Mouse (Mus musculus): ENCODE results near the gene Dusp13. TPM values are rescaled to one million over a fixed set of nuclear protein-coding genes. Genes with fewer than 3 reads are reported as not detected.

Dusp13 gene
- not detected in 3 replicates for total RNA-seq (2017)

GRCm38 (mm10) chr14:21750881-21751542 lies at the start of gene Dusp13:
TSS of gene Dusp13 (minus strand) at chr14:21751181.
- peak; percentile 51 for ATAC-seq (replicated peaks; ENCODE audit: insufficient number of reproducible peaks, low FRiP score, low TSS enrichment, poor library complexity, severe bottlenecking)

- no peak for ATAC-seq (replicated peaks; ENCODE audit: insufficient number of reproducible peaks, low FRiP score, low TSS enrichment, poor library complexity, severe bottlenecking)
Measured at GRCm38 (mm10) chr14:21800641-21801040, 49.7 kb upstream of the Dusp13 start.

GRCm38 (mm10) chr14:21792250-21792649 lies 41.3 kb upstream of the Dusp13 start:
- ATAC-seq (replicated peaks; ENCODE audit: insufficient number of reproducible peaks, low FRiP score, low TSS enrichment, poor library complexity, severe bottlenecking), result no peak

DNA sequence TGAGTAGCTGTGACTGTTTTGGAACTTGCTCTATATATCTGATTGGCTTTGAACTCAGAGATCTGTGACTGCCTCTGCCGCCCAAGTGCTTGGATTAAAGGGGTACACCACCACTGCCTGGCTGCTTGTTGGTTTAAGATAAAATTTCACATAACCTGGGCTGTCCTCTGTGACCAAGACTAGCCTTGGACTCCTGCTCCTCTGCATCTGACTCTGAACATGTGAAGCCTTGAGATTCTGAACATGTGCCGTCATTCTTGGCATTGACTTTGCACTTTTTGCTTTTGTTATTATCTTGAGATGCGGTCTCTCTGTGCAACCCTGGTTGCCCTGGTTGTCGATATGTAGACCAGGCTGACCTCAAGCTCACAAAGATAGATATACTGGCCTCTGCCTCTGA lies 40.7 kb upstream of the Dusp13 start:
- no peak for ATAC-seq (replicated peaks; ENCODE audit: insufficient number of reproducible peaks, low FRiP score, low TSS enrichment, poor library complexity, severe bottlenecking)

DNA sequence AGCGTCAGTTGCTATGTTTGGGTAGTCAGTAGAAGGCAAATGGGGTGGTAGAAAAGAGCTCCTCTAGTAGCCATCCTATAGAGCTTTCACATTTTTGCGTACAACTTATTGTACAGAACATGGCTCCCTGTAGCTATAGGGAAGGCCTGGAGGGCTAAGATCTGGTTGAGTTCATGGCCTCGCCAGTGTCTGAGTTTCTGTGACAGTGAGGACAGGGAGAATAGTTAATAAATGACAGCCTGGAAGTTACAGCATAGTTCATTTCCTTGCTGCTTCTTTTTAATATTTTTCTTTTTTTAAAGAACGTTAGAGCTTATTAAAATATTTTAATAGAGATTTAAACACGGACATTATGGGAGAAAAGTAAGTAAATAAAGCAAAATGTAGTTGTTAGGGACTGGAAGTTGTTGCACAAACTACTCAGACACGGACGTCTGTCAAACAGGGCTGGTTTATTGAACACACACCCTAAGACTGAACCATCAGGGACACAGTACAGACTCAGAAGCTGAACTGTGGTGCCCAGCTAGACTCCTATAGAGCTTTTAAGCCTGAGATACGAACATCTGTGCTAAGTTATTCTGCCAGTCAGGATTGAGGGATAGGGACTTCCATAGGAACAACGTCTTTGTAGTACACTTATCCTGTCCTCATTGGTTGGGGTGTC lies 39.7 kb upstream of the Dusp13 start:
- no peak for ATAC-seq (replicated peaks; ENCODE audit: insufficient number of reproducible peaks, low FRiP score, low TSS enrichment, poor library complexity, severe bottlenecking)

GRCm38 (mm10) chr14:21788121-21788520 lies 37.1 kb upstream of the Dusp13 start:
- no peak for ATAC-seq (replicated peaks; ENCODE audit: insufficient number of reproducible peaks, low FRiP score, low TSS enrichment, poor library complexity, severe bottlenecking)

- no peak for ATAC-seq (replicated peaks; ENCODE audit: insufficient number of reproducible peaks, low FRiP score, low TSS enrichment, poor library complexity, severe bottlenecking)
Measured at GRCm38 (mm10) chr14:21787374-21787773, 36.4 kb upstream of the Dusp13 start.

GRCm38 (mm10) chr14:21786500-21786899 lies 35.5 kb upstream of the Dusp13 start:
- no peak for ATAC-seq (replicated peaks; ENCODE audit: insufficient number of reproducible peaks, low FRiP score, low TSS enrichment, poor library complexity, severe bottlenecking)

DNA sequence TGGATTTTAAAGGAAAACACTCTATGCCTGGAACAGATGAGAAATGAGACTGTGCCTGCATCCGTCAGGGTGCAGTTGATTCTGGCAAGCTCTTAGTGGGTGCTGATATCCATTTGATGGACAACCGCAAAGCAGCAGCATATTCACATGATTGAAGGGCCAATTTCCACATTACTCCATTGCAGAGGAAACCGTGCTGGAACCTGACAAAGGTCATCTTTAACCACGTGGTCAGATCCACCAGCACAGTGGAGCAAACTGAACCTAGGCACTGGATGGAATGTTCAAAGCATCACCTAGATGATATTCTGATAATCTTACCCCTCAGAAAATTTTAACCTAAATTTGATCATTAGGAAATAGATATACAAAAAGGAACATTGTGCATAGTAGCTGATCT lies 25.2 kb upstream of the Dusp13 start:
- ATAC-seq (replicated peaks; ENCODE audit: insufficient number of reproducible peaks, low FRiP score, low TSS enrichment, poor library complexity, severe bottlenecking), result no peak

DNA sequence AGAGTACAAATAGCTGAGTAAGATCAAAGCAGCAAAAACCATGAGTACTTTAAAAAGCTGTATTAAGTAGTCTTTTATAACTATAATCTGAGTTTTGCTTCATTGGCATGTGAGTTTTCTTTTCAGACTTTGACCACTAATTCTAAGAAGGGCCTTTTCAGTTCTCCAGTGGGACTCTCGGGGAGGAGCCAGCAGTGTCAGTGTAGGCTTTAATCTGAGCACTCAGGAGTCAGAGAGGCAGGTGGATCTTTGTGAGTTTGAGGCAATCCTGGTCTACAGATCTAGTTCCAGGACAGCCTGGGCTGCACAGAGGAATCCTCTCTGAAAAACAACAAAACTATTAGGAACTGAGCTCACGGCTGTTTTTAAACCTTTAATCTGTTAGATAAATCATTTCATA lies 23.0 kb upstream of the Dusp13 start:
- ATAC-seq (replicated peaks; ENCODE audit: insufficient number of reproducible peaks, low FRiP score, low TSS enrichment, poor library complexity, severe bottlenecking), result no peak

- ATAC-seq (replicated peaks; ENCODE audit: insufficient number of reproducible peaks, low FRiP score, low TSS enrichment, poor library complexity, severe bottlenecking), result no peak
Measured at GRCm38 (mm10) chr14:21772506-21773281, 21.7 kb upstream of the Dusp13 start.

DNA sequence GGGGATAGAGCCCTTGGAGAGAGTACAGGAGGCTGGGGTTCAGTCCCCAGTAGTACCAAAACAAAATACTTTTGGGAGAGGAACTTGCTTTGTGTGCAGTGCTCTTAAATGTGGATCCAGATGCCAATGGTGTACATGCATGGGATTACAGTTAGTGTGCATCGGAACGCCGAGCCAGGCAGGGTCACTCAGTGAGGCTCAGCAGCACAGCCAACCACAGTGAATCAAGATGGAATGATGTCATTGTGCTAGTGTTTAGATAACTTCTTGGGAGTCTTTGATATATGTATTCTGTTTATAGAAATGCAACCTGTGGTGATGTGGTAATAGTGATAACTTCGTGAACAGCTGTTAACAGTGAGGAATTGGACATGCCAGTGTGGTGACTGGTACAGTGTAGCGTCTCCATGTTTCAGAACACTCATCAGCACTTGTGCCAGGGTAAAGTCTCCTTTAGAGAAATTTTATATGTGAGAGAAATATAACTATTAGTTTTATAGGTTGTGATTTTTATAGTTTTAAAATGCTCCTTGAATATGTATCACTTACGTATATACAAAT lies 15.5 kb upstream of the Dusp13 start:
- ATAC-seq (replicated peaks; ENCODE audit: insufficient number of reproducible peaks, low FRiP score, low TSS enrichment, poor library complexity, severe bottlenecking), result no peak

- no peak for ATAC-seq (replicated peaks; ENCODE audit: insufficient number of reproducible peaks, low FRiP score, low TSS enrichment, poor library complexity, severe bottlenecking)
Measured at GRCm38 (mm10) chr14:21765754-21766397, 14.9 kb upstream of the Dusp13 start.

DNA sequence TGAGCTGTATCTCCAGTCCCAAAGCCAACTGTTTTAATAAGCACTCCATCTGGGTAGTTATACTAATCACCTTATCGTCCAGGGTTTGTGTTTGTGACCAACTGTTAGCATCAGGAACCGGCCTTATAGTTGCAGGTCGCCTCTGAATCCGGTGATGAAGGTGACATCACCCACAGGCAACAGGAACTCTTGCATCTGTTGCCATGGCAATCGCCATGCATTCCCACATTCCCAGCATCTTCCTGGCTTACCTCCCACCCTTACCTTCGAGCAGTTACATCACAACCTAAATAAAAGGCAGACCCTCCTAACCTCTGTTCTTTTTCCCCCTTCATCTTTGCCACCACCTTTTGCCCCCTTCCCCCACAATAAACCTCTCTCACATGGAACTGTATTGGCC lies 13.7 kb upstream of the Dusp13 start:
- no peak for ATAC-seq (replicated peaks; ENCODE audit: insufficient number of reproducible peaks, low FRiP score, low TSS enrichment, poor library complexity, severe bottlenecking)

GRCm38 (mm10) chr14:21763736-21764135 lies 12.8 kb upstream of the Dusp13 start:
- ATAC-seq (replicated peaks; ENCODE audit: insufficient number of reproducible peaks, low FRiP score, low TSS enrichment, poor library complexity, severe bottlenecking), result no peak

DNA sequence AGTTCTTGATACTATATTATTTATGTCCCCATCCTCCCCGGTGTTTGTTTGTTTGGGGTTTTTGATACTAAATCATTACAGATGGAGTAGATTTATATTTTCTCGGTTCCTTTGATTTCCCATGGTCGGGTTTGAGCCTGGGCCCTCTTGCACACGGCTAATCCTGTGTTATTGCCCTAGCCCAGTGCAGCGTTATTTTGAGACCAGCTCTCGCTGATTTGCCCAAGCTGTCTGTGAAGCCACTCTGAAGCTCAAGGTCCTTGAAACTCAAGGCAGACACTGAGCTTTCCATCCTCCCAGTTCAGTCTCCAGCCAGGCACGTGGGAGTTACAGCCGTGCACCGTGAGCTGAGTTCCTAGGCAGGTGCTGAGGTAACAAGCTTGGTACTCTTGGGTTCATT lies 10.6 kb upstream of the Dusp13 start:
- no peak for ATAC-seq (replicated peaks; ENCODE audit: insufficient number of reproducible peaks, low FRiP score, low TSS enrichment, poor library complexity, severe bottlenecking)

DNA sequence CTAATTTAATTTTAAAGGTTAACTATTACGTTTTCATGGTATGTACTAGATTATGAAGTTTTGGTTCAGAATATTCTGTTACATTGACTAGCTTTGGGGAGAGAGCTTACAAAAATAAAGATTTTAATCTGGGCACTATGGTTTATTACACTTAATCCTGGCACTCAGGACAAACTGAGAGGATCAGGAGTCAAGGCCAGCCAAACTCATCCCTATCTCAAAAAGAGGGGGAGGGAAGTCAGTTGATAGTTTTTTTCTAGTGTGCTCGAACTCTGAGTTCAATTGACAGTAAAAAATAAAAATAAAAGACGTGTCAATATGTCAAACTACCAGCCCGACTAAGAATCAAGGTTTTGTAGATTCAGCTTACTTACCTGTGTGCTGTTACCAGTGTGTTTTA lies 2.4 kb upstream of the Dusp13 start:
- no peak for ATAC-seq (replicated peaks; ENCODE audit: insufficient number of reproducible peaks, low FRiP score, low TSS enrichment, poor library complexity, severe bottlenecking)

GRCm38 (mm10) chr14:21752411-21752810 lies 1.4 kb upstream of the Dusp13 start:
- no peak for ATAC-seq (replicated peaks; ENCODE audit: insufficient number of reproducible peaks, low FRiP score, low TSS enrichment, poor library complexity, severe bottlenecking)

Data from monocyte, adult 5-6 weeks (primary cell).